Mouse (Mus musculus) adipocyte (in vitro differentiated cells): ENCODE measurements around the gene Galns.
A peak's percentile ranks its signal among the peaks of the same experiment; 100 is the strongest.
"Not testable (repeated sequence)": the region's sequence is repeated elsewhere in the genome, so short reads cannot be mapped to it uniquely, and the experiment has no call there.

Experiments used
- DNase-seq: peaks from one replicate; pipeline ENCODE4 v3.0.0-alpha.2; 2016; ENCODE audit warnings: low spot score

The Galns gene

GRCm38 (mm10) chr8:122593240-122593639, 18.0 kb downstream of the Galns start:
- DNase-seq, result no peak

- DNase-seq, result no peak
Measured at GRCm38 (mm10) chr8:122586749-122587148, 24.5 kb downstream of the Galns start.

GRCm38 (mm10) chr8:122586171-122586570, 25.1 kb downstream of the Galns start:
- DNase-seq, result no peak

GRCm38 (mm10) chr8:122585411-122585891, 25.8 kb downstream of the Galns start:
- peak; percentile 69 for DNase-seq

GRCm38 (mm10) chr8:122584981-122585380, 26.3 kb downstream of the Galns start:
- no peak for DNase-seq

GRCm38 (mm10) chr8:122580926-122581325, 30.3 kb downstream of the Galns start:
- DNase-seq, result no peak

- no peak for DNase-seq
Measured at GRCm38 (mm10) chr8:122579196-122579595, 32.1 kb downstream of the Galns start.

- DNase-seq, result no peak
Measured at GRCm38 (mm10) chr8:122577116-122577515, 34.1 kb downstream of the Galns start.

- peak; percentile 87 for DNase-seq
Measured at GRCm38 (mm10) chr8:122576648-122577022, 34.6 kb downstream of the Galns start, which contains the start of gene Aprt. Gene Aprt (minus strand): TSS chr8:122576909.

- no peak for DNase-seq
Measured at GRCm38 (mm10) chr8:122575735-122576647, 35.3 kb downstream of the Galns start.

- no peak for DNase-seq
Measured at GRCm38 (mm10) chr8:122575286-122575685, 36.0 kb downstream of the Galns start.

GRCm38 (mm10) chr8:122574667-122575251, 36.5 kb downstream of the Galns start:
- DNase-seq, result no peak

- no peak for DNase-seq
Measured at GRCm38 (mm10) chr8:122574264-122574663, 37.0 kb downstream of the Galns start.

- DNase-seq, result no peak
Measured at GRCm38 (mm10) chr8:122573577-122573976, 37.7 kb downstream of the Galns start.

GRCm38 (mm10) chr8:122573176-122573575, 38.1 kb downstream of the Galns start:
- not testable (repeated sequence) for DNase-seq

- no peak for DNase-seq
Measured at GRCm38 (mm10) chr8:122572751-122573150, 38.5 kb downstream of the Galns start.

GRCm38 (mm10) chr8:122571750-122572267, 39.5 kb downstream of the Galns start:
- DNase-seq, result no peak

- no peak for DNase-seq
Measured at GRCm38 (mm10) chr8:122571153-122571552, 40.1 kb downstream of the Galns start.

- DNase-seq, result no peak
Measured at GRCm38 (mm10) chr8:122569996-122570395, 41.3 kb downstream of the Galns start.

- no peak for DNase-seq
Measured at GRCm38 (mm10) chr8:122569329-122569728, 41.9 kb downstream of the Galns start.

GRCm38 (mm10) chr8:122568881-122569309, 42.4 kb downstream of the Galns start:
- DNase-seq, result no peak

GRCm38 (mm10) chr8:122568109-122568504, 43.2 kb downstream of the Galns start:
- no peak for DNase-seq
